Mouse (Mus musculus): ENCODE data around the gene Fignl2. TPM values are rescaled to one million over a fixed set of nuclear protein-coding genes. Genes with fewer than 3 reads are reported as not detected.
A peak's percentile ranks its signal among the peaks of the same experiment; 100 is the strongest.

Fignl2 gene
- polyA plus RNA-seq, 1 experiment from 2014 or later = 1.4 TPM

DNA sequence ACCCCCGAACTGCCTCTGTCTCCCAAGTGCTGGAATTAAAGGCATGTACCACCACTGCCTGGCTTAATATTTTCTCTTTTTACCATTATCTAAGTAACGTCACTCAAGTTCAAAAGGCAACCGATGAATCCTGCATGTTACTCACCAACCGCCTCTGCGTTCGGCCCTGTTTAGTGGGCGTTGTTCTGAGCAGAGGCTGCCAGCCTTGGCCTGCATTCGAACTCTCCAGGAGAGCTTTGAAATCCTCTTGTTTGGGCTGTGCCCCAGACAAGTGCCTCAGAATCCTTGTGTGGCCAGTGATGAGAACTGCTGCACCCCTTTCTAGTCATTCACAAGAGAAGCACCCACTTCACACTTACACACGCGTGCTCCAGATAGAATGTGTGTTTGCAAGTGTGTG, 27.6 kb upstream of the Fignl2 start:
- no peak for DNase-seq (ENCODE audit: low spot score)
- Histone ChIP-seq H3K27ac (no peak overlapping the region), H3K9me3 (0 out of 2 replicates have a peak, but pooled peaks cover 3% of the 10 kb centered on the region), H3K4me3 (no peak overlapping the region), H3K4me1 (replicated peaks) (peaks cover 41% of the 10 kb centered on the region), H3K27me3 (ENCODE audit: insufficient read depth, poor library complexity, severe bottlenecking) (peaks cover 12% of the 10 kb centered on the region; the same call in 1 of the 2 replicates), H3K36me3 (no peaks in the 10 kb centered on the region)
- WGBS = 90% methylated on average over 10 of the region's 10 CpGs

DNA sequence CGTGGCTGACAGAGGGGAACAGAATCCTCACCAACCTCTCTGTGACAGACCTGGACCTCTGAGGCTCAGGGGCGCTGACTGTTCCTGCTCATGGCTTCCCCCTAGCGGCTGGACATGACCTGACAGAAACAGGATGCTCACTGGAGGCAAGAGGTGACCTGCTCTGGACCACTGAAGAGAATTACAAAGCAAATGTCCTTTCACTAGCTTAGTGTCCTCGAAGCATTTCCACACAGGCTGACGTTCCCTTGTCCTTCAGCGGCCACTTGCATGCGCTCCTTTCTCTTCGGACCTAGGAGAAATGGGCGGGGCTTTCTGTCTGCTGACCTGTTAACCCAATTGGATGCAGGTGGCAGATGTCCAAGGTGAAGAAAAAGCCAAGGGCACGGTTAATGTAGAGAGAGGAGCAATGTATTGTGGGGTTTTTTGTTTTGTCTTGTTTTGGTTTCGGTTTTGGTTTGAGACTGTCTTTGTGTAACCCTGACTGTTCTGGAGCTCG, 27.2 kb upstream of the Fignl2 start:
- no peak overlapping the region for H3K27ac ChIP-seq
- 0 out of 2 replicates have a peak overlapping the region, but pooled peaks have one; percentile 6 for H3K4me3 ChIP-seq
- 17% methylated on average over 12 of the region's 12 CpGs for WGBS
- H3K36me3 ChIP-seq = no peaks in the 10 kb centered on the region
- H3K27me3 ChIP-seq (ENCODE audit: insufficient read depth, poor library complexity, severe bottlenecking) = peaks cover 9% of the 10 kb centered on the region; the same call in 1 of the 2 replicates
- H3K4me1 ChIP-seq (replicated peaks) = peaks cover 41% of the 10 kb centered on the region
- 0 out of 2 replicates have a peak, but pooled peaks cover 3% of the 10 kb centered on the region for H3K9me3 ChIP-seq
- DNase-seq (ENCODE audit: low spot score) = peak; percentile 86

DNA sequence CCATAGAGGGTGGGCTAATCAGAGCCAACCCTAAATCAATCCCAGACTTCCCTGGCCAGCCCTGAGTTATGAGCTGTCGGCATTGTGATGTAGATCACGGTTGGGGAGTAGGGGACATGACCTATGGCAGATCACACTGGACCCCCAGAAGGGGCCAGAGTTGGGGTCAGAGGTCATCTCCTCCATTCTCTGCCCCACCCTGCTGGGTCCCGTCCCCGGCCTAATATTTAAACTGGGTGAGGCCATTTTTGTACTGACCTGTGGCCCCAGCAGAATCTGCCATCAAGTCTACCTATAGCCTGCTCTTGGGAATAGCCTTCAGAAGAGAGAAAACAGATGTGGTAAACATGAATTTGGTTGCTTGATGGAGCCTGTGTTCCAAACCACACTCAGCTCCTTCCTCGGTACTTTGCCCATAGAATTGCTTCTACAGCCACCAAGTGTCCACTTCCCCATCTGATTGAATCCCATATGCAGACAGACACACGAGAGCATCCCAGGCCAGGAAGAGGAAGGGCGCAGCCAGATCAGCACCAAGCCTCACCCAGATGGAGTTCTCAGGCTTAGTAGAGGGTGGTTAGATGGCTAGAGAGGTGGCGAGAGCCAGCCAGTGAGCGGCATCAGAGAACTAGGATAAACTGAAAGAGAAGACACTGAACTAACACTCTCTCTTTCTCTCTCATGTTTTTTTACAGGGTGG, 25.4 kb upstream of the Fignl2 start:
- H3K36me3 ChIP-seq = no peaks in the 10 kb centered on the region
- H3K27ac ChIP-seq = peak overlapping the region; percentile 10; the same call in 1 of the 2 replicates
- H3K9me3 ChIP-seq = 0 out of 2 replicates have a peak, but pooled peaks cover 3% of the 10 kb centered on the region
- no peak for DNase-seq (ENCODE audit: low spot score)
- peaks cover 49% of the 10 kb centered on the region for H3K4me1 ChIP-seq (replicated peaks)
- H3K27me3 ChIP-seq (ENCODE audit: insufficient read depth, poor library complexity, severe bottlenecking) = peaks cover 13% of the 10 kb centered on the region
- no peak overlapping the region for H3K4me3 ChIP-seq
- WGBS = 65% methylated on average over 9 of the region's 9 CpGs

DNA sequence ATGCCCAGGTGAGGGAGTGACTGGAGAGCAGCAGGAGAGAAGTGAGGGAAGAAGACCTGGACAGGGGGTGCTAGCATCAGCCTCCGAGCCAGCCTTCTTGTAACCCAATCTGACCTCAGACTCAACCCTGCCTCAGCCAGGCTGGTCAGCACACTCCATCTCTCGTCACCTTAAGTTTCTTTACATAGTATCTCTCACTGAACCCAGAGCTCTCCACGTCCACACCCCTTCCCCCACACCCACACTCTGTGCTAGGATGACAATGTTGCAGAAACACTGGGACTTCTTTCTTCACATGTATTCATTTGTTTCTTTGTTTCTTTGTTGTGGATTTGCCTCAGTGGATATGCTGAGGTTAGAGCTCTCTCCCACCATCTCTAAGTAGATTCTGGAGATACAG, 22.6 kb upstream of the Fignl2 start:
- peak overlapping the region; percentile 64; the same call in 1 of the 2 replicates for H3K27ac ChIP-seq
- H3K4me1 ChIP-seq (replicated peaks) = peaks cover 75% of the 10 kb centered on the region
- DNase-seq (ENCODE audit: low spot score) = no peak
- no peak overlapping the region for H3K4me3 ChIP-seq
- H3K36me3 ChIP-seq = no peaks in the 10 kb centered on the region
- peaks cover 26% of the 10 kb centered on the region for H3K27me3 ChIP-seq (ENCODE audit: insufficient read depth, poor library complexity, severe bottlenecking)
- H3K9me3 ChIP-seq = no peaks in the 10 kb centered on the region
- WGBS = 80% methylated on average over 3 of the region's 3 CpGs

DNA sequence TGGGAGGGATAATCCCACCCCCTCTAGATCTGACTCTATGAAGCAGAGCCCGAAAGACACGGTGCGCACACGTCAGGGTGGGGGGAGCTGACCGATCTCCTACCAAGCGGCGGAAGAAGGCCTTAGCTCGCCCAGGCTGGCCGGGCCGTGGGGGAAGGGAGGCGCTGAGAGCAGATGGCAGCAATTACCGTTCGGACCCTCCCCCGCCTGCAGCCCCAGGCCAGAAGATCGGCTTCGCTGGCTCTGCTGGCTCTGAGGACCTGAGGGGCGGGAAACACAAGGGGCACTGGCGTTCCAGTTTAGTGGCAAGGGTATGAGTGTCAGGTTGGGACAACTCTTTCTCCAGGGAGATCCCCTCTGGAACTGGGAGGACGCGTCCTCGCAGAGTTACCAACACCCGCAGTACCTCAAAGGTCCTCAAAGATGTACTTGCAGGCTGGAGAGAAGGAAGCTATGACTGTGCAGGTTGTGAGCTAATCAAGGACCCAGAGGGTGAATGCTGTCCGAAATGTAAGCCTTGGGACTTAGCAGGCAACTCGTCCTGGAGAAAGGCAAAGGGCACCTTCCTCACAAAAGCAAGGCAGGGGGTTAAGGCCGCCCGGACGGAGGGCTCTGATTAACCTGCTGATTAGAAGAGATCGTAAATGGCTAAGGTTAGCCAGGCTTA, 19.8 kb upstream of the Fignl2 start:
- peak; percentile 89 for DNase-seq (ENCODE audit: low spot score)
- H3K4me1 ChIP-seq (replicated peaks) = peaks cover 81% of the 10 kb centered on the region
- peaks cover 39% of the 10 kb centered on the region for H3K27me3 ChIP-seq (ENCODE audit: insufficient read depth, poor library complexity, severe bottlenecking)

DNA sequence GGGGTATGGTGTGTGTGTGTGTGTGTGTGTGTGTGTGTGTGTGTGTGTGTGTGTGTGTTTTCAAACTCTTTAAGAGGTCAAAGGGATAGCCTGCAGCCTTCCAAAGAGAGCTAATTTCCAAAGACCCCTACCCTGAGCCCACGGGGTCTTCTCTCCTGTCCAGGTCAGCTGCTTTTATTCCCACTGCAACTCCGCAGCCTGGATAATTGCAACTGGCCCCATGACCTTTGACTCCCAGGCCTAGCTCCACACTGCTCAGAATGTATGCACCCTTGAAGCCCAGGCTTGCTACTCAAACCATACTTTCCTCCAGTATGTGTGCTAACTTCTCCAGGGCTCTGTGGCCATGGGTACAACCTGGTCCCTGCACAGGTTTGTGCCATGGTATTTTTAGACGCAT, 17.0 kb upstream of the Fignl2 start:
- 33% methylated on average over 3 of the region's 3 CpGs for WGBS
- H3K9me3 ChIP-seq = no peaks in the 10 kb centered on the region
- peak overlapping the region; percentile 89 for H3K27ac ChIP-seq
- H3K36me3 ChIP-seq = no peaks in the 10 kb centered on the region
- peak; percentile 60 for DNase-seq (ENCODE audit: low spot score)
- peaks cover 43% of the 10 kb centered on the region for H3K27me3 ChIP-seq (ENCODE audit: insufficient read depth, poor library complexity, severe bottlenecking)
- H3K4me3 ChIP-seq = no peak overlapping the region
- H3K4me1 ChIP-seq (replicated peaks) = peaks cover 82% of the 10 kb centered on the region

More for the DNA sequence above, 19.8 kb upstream of the Fignl2 start:
- Histone ChIP-seq H3K4me3 (peak overlapping the region; percentile 38), H3K36me3 (no peaks in the 10 kb centered on the region), H3K27ac (peak overlapping the region; percentile 87), H3K9me3 (no peaks in the 10 kb centered on the region)
- whole genome bisulfite sequencing = 1% methylated on average over 28 of the region's 28 CpGs

DNA sequence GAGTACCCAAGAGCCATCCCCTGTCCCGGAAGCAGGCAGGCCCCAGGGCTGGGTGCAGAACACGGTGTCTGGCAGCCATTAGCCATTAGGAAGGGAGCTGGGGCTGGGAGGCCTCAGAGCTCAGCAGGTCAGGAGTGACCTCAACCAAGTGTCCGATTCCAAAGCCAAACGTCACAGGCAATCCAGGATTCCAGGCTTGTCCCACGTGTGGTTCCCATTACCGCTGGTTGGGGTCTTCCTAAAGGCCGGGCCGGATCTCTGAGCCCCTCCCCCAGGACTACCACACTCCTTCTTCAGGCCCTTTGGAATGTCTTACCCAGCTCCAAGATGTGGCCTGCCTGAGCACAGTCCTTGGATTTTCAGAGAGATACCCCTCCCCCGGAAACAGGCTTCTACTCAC, 16.6 kb upstream of the Fignl2 start:
- Histone ChIP-seq H3K27me3 (ENCODE audit: insufficient read depth, poor library complexity, severe bottlenecking) (peaks cover 43% of the 10 kb centered on the region), H3K4me3 (no peak overlapping the region), H3K4me1 (replicated peaks) (peaks cover 84% of the 10 kb centered on the region), H3K36me3 (no peaks in the 10 kb centered on the region), H3K27ac (peak overlapping the region; percentile 89), H3K9me3 (no peaks in the 10 kb centered on the region)
- WGBS = 46% methylated on average over 9 of the region's 9 CpGs
- DNase-seq (ENCODE audit: low spot score) = peak; percentile 74

DNA sequence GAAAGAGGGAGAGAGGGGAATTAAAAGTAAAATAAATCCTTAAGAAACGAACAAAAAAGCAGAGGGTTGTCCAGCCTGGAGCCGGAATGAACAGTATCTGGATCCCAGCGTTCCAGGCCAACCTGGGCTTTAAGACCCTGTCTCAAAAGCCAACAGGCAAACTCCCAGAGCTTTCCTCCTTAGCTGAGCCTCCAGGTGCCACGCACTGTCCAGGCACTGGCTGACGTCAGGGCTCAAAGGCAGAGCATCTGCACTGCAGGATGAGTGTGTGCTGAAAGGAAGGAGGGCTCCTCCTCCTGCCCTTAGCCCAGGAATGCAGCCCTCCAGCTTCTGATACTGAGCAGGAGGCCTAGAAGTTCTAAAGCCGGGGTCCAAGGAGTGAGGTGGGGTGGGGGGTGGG, 15.6 kb upstream of the Fignl2 start:
- 36% methylated on average over 6 of the region's 6 CpGs for WGBS
- DNase-seq (ENCODE audit: low spot score) = no peak
- H3K27me3 ChIP-seq (ENCODE audit: insufficient read depth, poor library complexity, severe bottlenecking) = peaks cover 37% of the 10 kb centered on the region
- H3K4me3 ChIP-seq = no peak overlapping the region
- no peaks in the 10 kb centered on the region for H3K36me3 ChIP-seq
- peak overlapping the region; percentile 89 for H3K27ac ChIP-seq
- peaks cover 81% of the 10 kb centered on the region for H3K4me1 ChIP-seq (replicated peaks)
- H3K9me3 ChIP-seq = no peaks in the 10 kb centered on the region

DNA sequence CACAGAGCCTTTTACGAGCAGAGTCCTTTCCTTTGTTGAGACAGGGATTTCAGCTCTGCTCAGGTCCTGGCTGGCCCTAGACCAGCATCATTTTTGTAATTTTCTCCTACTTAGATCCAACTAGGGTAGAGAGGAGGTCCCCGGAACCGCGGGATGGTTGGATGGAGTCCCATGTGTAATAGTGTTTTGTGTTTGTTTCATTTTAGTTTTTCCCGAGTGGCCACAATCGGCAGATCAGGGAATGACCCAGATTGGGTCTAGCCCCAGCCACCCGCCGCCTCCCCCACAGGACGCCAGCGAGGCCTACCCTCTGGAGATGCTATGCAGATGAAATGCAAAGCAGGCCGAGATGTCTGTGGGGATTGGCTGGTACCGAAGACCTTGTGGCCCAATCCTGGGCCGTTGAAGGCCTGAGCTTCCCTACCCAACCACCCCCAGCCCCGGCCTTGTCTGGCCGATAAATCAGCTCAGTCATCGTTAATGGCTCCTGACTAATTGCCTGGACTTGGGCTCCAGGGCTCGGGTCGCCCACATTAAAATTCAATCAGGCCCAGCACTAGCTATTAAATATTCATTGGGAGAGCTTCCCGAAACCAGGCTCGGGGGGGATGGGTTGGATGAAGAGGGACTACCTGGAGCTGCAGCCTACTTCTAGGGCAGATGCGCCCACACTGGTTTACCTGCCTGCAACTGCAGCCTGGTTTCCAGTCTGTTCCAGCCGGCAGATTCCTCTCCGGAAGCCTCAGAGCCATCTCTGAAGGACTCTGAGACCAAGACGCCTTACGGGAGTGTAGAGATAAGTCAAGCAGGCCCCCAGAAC, 14.7 kb upstream of the Fignl2 start:
- Histone ChIP-seq H3K4me1 (replicated peaks) (peaks cover 81% of the 10 kb centered on the region), H3K27ac (peak overlapping the region; percentile 89), H3K4me3 (peak overlapping the region; percentile 34), H3K36me3 (no peaks in the 10 kb centered on the region), H3K9me3 (no peaks in the 10 kb centered on the region), H3K27me3 (ENCODE audit: insufficient read depth, poor library complexity, severe bottlenecking) (peaks cover 28% of the 10 kb centered on the region)
- WGBS = 9% methylated on average over 25 of the region's 25 CpGs
- DNase-seq (ENCODE audit: low spot score) = peak; percentile 86

DNA sequence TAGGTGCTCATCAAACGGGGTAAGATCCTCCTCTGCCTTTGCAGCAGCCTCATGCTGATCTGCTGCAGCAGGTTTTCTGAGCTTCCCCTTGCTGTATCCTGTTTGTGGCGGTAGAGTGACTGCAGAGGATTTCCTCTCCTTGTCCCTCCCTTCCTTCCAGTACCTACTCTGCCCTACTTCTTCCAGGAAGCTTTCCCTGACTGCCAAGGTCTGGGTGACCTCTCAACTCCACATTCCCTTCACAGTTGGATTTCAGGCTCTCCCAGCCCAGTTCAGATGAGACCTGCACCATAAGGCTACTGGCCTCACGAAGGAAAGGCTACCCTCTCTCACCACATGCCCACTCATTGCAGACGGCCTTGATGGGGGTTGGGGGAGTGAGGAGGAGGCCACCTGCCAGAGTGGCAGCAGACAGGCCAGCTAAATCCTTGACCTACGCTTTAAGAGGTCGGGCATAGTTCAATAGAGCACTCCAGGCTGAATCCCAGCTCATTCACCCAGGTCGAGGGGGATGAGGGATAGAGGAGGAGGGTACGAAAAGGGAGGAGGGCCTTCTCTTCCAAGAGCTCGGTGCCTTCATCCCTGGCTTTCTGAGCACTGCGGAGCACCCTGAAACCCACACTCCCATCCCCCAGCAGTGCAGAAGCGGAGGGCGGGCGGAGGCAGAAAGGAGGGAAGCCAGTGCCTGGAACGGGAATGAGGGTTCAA, 13.9 kb upstream of the Fignl2 start:
- peak overlapping the region; percentile 34 for H3K4me3 ChIP-seq
- H3K4me1 ChIP-seq (replicated peaks) = peaks cover 75% of the 10 kb centered on the region
- no peaks in the 10 kb centered on the region for H3K9me3 ChIP-seq
- WGBS = 17% methylated on average over 14 of the region's 14 CpGs
- H3K27ac ChIP-seq = peak overlapping the region; percentile 89
- H3K27me3 ChIP-seq (ENCODE audit: insufficient read depth, poor library complexity, severe bottlenecking) = peaks cover 27% of the 10 kb centered on the region
- peak; percentile 56 for DNase-seq (ENCODE audit: low spot score)
- H3K36me3 ChIP-seq = no peaks in the 10 kb centered on the region

DNA sequence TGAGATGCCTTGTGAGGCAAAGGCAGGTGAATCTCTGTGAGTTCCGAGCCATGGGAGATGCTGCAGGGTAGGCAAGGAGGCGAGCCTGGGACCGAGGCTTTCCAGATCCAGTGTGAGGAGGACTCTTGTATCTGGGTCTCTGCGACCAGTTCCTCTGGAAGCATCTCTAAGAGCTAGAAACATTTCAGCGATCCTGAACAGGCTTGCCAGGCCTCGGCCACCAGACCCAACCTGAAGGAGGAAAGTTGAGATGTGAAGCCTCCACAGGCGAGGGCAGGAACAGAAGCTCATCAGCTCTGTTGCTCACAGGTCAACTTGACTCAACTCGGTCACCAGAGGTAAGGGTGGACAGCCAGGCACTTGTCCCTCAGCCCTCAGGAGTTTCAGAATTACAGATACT, 13.2 kb upstream of the Fignl2 start:
- DNase-seq (ENCODE audit: low spot score) = no peak
- Histone ChIP-seq H3K4me1 (replicated peaks) (peaks cover 68% of the 10 kb centered on the region), H3K9me3 (no peaks in the 10 kb centered on the region), H3K4me3 (no peak overlapping the region), H3K27ac (peak overlapping the region; percentile 89), H3K27me3 (ENCODE audit: insufficient read depth, poor library complexity, severe bottlenecking) (peaks cover 22% of the 10 kb centered on the region), H3K36me3 (no peaks in the 10 kb centered on the region)
- WGBS = 94% methylated on average over 8 of the region's 8 CpGs

DNA sequence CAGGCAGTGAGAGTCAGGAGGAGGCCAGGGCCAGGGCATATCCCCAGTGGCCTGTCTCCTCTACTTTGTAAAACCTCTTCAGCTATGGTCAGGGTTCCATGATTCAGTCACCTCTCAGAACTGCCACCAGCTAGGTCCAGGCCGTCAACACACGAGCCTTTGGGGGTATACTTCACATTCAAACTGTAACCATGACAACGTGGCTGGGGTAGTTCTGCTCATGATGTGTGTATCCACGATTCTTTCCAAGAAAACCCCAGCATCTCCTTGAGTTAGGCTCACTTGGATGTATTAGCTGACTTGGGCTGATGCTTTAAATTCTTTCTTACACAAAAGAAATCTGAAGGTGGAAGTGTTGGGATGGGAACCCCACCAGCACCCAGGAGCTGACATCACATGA, 9.9 kb upstream of the Fignl2 start:
- peak overlapping the region; percentile 12; the same call in 1 of the 2 replicates for H3K27ac ChIP-seq
- peaks cover 46% of the 10 kb centered on the region for H3K4me1 ChIP-seq (replicated peaks)
- peaks cover 9% of the 10 kb centered on the region for H3K27me3 ChIP-seq (ENCODE audit: insufficient read depth, poor library complexity, severe bottlenecking)
- no peaks in the 10 kb centered on the region for H3K36me3 ChIP-seq
- H3K9me3 ChIP-seq = no peaks in the 10 kb centered on the region
- 58% methylated on average over 4 of the region's 4 CpGs for WGBS
- H3K4me3 ChIP-seq = no peak overlapping the region
- DNase-seq (ENCODE audit: low spot score) = no peak
